In the genomic region with DNA sequence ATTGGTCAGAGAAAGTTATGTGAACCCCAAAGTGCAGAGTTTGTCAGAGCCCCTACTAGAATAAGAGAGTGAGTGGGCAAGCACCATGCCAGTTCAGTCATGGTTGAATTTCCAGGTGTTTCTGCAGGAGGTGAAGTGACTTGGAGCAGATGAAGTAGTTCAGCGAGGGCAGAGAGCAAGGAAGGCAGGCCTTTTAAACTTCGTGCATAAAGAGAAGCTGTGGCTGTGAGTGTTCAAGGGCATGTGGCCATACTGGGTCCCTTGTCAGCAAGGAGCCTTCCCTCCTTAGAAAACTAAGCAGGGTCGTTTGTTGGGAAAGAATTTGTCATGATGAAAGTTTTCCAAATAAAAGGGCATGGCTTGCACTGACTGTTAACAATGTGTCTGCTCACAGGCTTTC, we compare ENCODE assay signal across 33 mouse cellular contexts.
"Had no signal": no experiment of that assay in that cellular context is flagged by ENCODE, and none has a peak within 500 bp of the region (broad histone marks: within the 10 kb centered on the region; RNA-seq: fewer than 3 reads in every experiment).

No protein-coding gene starts in this region.

- ATAC-seq: hindbrain, embryonic 16.5 days; hindbrain, postnatal 0 days; inflammation-experienced regulatory T-cells, adult 6 months; intestine, embryonic 15.5 days; intestine, embryonic 16.5 days; intestine, postnatal 0 days had no signal

- H3K27ac ChIP-seq: heart, embryonic 13.5 days; heart, embryonic 15.5 days; hindbrain, embryonic 10.5 days; hindbrain, embryonic 12.5 days; hindbrain, embryonic 13.5 days; hindbrain, embryonic 14.5 days; hindbrain, embryonic 15.5 days; hindbrain, postnatal 0 days; intestine, embryonic 15.5 days; kidney, embryonic 15.5 days; kidney, postnatal 0 days; layer of hippocampus, adult 2 months had no signal

- H3K9me3 ChIP-seq: intestine, embryonic 15.5 days had no signal

- H3K4me3 ChIP-seq: heart, embryonic 12.5 days; heart, embryonic 13.5 days; heart, embryonic 15.5 days; hindbrain, embryonic 10.5 days; hindbrain, embryonic 12.5 days; hindbrain, embryonic 13.5 days; hindbrain, embryonic 15.5 days; intestine, embryonic 15.5 days; kidney, embryonic 15.5 days; layer of hippocampus, adult 2 months had no signal

- H3K36me3 ChIP-seq: heart, embryonic 15.5 days; hindbrain, embryonic 12.5 days; hindbrain, embryonic 15.5 days; intestine, embryonic 15.5 days had no signal

- H3K4me1 ChIP-seq: heart, embryonic 15.5 days; hindbrain, embryonic 10.5 days; hindbrain, embryonic 12.5 days; hindbrain, embryonic 13.5 days; hindbrain, embryonic 15.5 days; intestine, embryonic 15.5 days; kidney, embryonic 15.5 days had no signal

- H3K4me2 ChIP-seq: heart, embryonic 11.5 days; heart, embryonic 12.5 days; heart, embryonic 13.5 days; heart, embryonic 15.5 days; hindbrain, embryonic 12.5 days; hindbrain, embryonic 13.5 days; hindbrain, embryonic 14.5 days; hindbrain, embryonic 15.5 days; intestine, embryonic 15.5 days; kidney, embryonic 15.5 days had no signal

- H3K27me3 ChIP-seq: heart, embryonic 12.5 days; heart, embryonic 13.5 days; heart, embryonic 15.5 days; hindbrain, embryonic 12.5 days; hindbrain, embryonic 13.5 days; hindbrain, embryonic 15.5 days; intestine, embryonic 15.5 days; kidney, embryonic 15.5 days had no signal

- H3K9ac ChIP-seq: heart, embryonic 12.5 days; heart, embryonic 13.5 days; heart, embryonic 15.5 days; hindbrain, embryonic 12.5 days; hindbrain, embryonic 13.5 days; hindbrain, embryonic 14.5 days; hindbrain, embryonic 15.5 days; intestine, embryonic 15.5 days; kidney, embryonic 15.5 days had no signal

- DNase-seq: heart, postnatal 10 days; heart, postnatal 14 days; heart, postnatal 4 days; kidney, adult 11 months; kidney, adult 18-20 months; kidney, adult 2 months; kidney, adult 8-10 months; kidney, adult 9 months; kidney, postnatal 10 days; kidney, postnatal 14 days; kidney, postnatal 25 days; kidney, postnatal 36 days; kidney, postnatal 4 days; layer of hippocampus, adult 9-11 months; layer of hippocampus, postnatal 36 days had no signal
